Mouse (Mus musculus): ENCODE results near the gene Lao1.
A peak's percentile ranks its signal among the peaks of the same experiment; 100 is the strongest.
"Not testable (repeated sequence)": the region's sequence is repeated elsewhere in the genome, so short reads cannot be mapped to it uniquely, and the experiment has no call there.

Gene Lao1

GRCm38 (mm10) chr4:118961141-118961628 lies at the start of gene Lao1:
TSS of gene Lao1 (plus strand) at chr4:118961578.
- DNase-seq: peak; percentile 6

- DNase-seq: not testable (repeated sequence)
Observed at GRCm38 (mm10) chr4:118917365-118917764, 44.0 kb upstream of the Lao1 start, which contains the start of gene Olfr1329. TSS of gene Olfr1329 (minus strand) at chr4:118917465.

- not testable (repeated sequence) for DNase-seq
Observed at GRCm38 (mm10) chr4:118931326-118931725, 30.1 kb upstream of the Lao1 start.

GRCm38 (mm10) chr4:118938512-118938911 lies 22.9 kb upstream of the Lao1 start, which contains the start of gene Olfr1328:
TSS of gene Olfr1328 (minus strand) at chr4:118938612.
- no peak for DNase-seq

- DNase-seq: no peak
Observed at GRCm38 (mm10) chr4:118958812-118959211, 2.6 kb upstream of the Lao1 start.

GRCm38 (mm10) chr4:118967711-118968110 lies 6.3 kb downstream of the Lao1 start:
- no peak for DNase-seq

GRCm38 (mm10) chr4:118973281-118973680 lies 11.9 kb downstream of the Lao1 start:
- DNase-seq: no peak

GRCm38 (mm10) chr4:118985291-118985690 lies 23.9 kb downstream of the Lao1 start:
- no peak for DNase-seq

- DNase-seq: peak; percentile 46
Observed at GRCm38 (mm10) chr4:118988535-118988934, 27.2 kb downstream of the Lao1 start.

- DNase-seq: no peak
Observed at GRCm38 (mm10) chr4:118989331-118989730, 28.0 kb downstream of the Lao1 start.

GRCm38 (mm10) chr4:118991797-118992196 lies 30.4 kb downstream of the Lao1 start:
- peak; percentile 23 for DNase-seq

GRCm38 (mm10) chr4:118997127-118997542 lies 35.8 kb downstream of the Lao1 start:
- DNase-seq: no peak

GRCm38 (mm10) chr4:118999691-119000486 lies 38.5 kb downstream of the Lao1 start:
- DNase-seq: no peak

- DNase-seq: no peak
Observed at GRCm38 (mm10) chr4:119001696-119002095, 40.3 kb downstream of the Lao1 start.

- DNase-seq: no peak
Observed at GRCm38 (mm10) chr4:119002512-119002911, 41.1 kb downstream of the Lao1 start.

GRCm38 (mm10) chr4:119004178-119004577 lies 42.8 kb downstream of the Lao1 start:
- DNase-seq: peak; percentile 61

- DNase-seq: peak; percentile 92
Observed at GRCm38 (mm10) chr4:119004613-119005339, 43.4 kb downstream of the Lao1 start.

GRCm38 (mm10) chr4:119007602-119008001 lies 46.2 kb downstream of the Lao1 start:
- no peak for DNase-seq

GRCm38 (mm10) chr4:119008476-119008875 lies 47.1 kb downstream of the Lao1 start:
- DNase-seq: peak; percentile 59

- DNase-seq: no peak
Observed at GRCm38 (mm10) chr4:119009814-119010213, 48.4 kb downstream of the Lao1 start.

- DNase-seq: no peak
Observed at GRCm38 (mm10) chr4:119011050-119011680, 49.8 kb downstream of the Lao1 start.

- no peak for DNase-seq
Observed at GRCm38 (mm10) chr4:119013031-119013430, 51.7 kb downstream of the Lao1 start.

GRCm38 (mm10) chr4:119014997-119015396 lies 53.6 kb downstream of the Lao1 start:
- DNase-seq: no peak

All from kidney, adult 18-20 months (tissue).